Mouse (Mus musculus) bone marrow, adult 2 months (tissue): ENCODE results near the gene Stk39. TPM values are rescaled to one million over a fixed set of nuclear protein-coding genes. Genes with fewer than 3 reads are reported as not detected.

ENCODE experiments used
- H3K27ac ChIP-seq: fragments of 200-500 bp; 2 replicates; pipeline ENCODE4 v1.5.1; 2012; ENCODE audit warnings: low read depth, mild to moderate bottlenecking, control low read depth, inconsistent platforms, low read length; ENCODE audit not compliant: control insufficient read depth, poor library complexity, insufficient read depth
- H3K4me1 ChIP-seq: fragments of 200-500 bp; 2 replicates; pipeline ENCODE4 v1.6.1; 2011; ENCODE audit warnings: low read length; ENCODE audit not compliant: control insufficient read depth, insufficient read depth
- H3K4me3 ChIP-seq: fragments of 200-500 bp; replicated peaks from 2 replicates; pipeline ENCODE3; 2011; ENCODE audit warnings: mild to moderate bottlenecking, low read depth, low read length, control low read depth; ENCODE audit not compliant: control insufficient read depth
- CTCF ChIP-seq: fragments of 200-500 bp; IDR thresholded peaks from 2 replicates; pipeline ENCODE4 v1.5.1; 2011; ENCODE audit warnings: low read length, control low read depth; ENCODE audit not compliant: control insufficient read depth, insufficient read depth
- POLR2A ChIP-seq: fragments of 200-500 bp; IDR thresholded peaks from 2 replicates; pipeline ENCODE4 v1.6.1; 2011; ENCODE audit warnings: low read depth, mild to moderate bottlenecking, control low read depth, low read length, borderline replicate concordance; ENCODE audit not compliant: control insufficient read depth
- WGBS: fragments of 180-500 bp; shearing (Covaris S2); methylation state at CpG from one replicate; pipeline ENCODE4 v1.1.7; 2018; 5-methylcytosine and 5-hydroxymethylcytosine counted together
- polyA plus RNA-seq: library from polyadenylated mRNA; stranded (reverse); fragments of >200 nt; gene quantifications from 2 replicates; pipeline ENCODE4 v1.2.4, GENCODE M21; 2011; ENCODE audit warnings: low replicate concordance; ENCODE audit not compliant: missing spikeins, insufficient read depth, insufficient read length

Gene Stk39
- polyA plus RNA-seq, 1 experiment: 1.8 TPM

- Histone ChIP-seq H3K27ac (no peak overlapping the region), H3K4me1 (peaks cover 3% of the 10 kb centered on the region; the same call in 1 of the 2 replicates), H3K4me3 (no peak overlapping the region)
- WGBS: 84% methylated on average over 6 of the region's 6 CpGs
- TF ChIP-seq CTCF (no peak), POLR2A (no peak)
These were observed 94.8 kb downstream of the Stk39 start for GRCm38 (mm10) chr2:68377251-68377681.

GRCm38 (mm10) chr2:68376660-68377059 lies 95.4 kb downstream of the Stk39 start:
- TF ChIP-seq POLR2A (no peak), CTCF (no peak)
- Histone ChIP-seq H3K4me1 (no peaks in the 10 kb centered on the region; the same call in 1 of the 2 replicates), H3K4me3 (no peak overlapping the region), H3K27ac (no peak overlapping the region)
- 85% methylated on average over 12 of the region's 12 CpGs for WGBS

GRCm38 (mm10) chr2:68374202-68374601 lies 97.9 kb downstream of the Stk39 start:
- no peaks in the 10 kb centered on the region for H3K4me1 ChIP-seq
- 90% methylated on average over 7 of the region's 7 CpGs for WGBS
- no peak overlapping the region for H3K27ac ChIP-seq
- no peak overlapping the region for H3K4me3 ChIP-seq
- TF ChIP-seq CTCF (no peak), POLR2A (no peak)

GRCm38 (mm10) chr2:68371912-68372311 lies 100.2 kb downstream of the Stk39 start:
- no peaks in the 10 kb centered on the region for H3K4me1 ChIP-seq
- no peak for TF ChIP-seq CTCF
- TF ChIP-seq POLR2A: no peak
- WGBS: 83% methylated on average over 6 of the region's 6 CpGs
- H3K4me3 ChIP-seq: no peak overlapping the region
- H3K27ac ChIP-seq: no peak overlapping the region

- WGBS: 82% methylated on average over 5 of the region's 5 CpGs
- no peak overlapping the region for H3K27ac ChIP-seq
- no peak for TF ChIP-seq CTCF
- TF ChIP-seq POLR2A: no peak
These were observed 101.7 kb downstream of the Stk39 start for GRCm38 (mm10) chr2:68370326-68370725.

GRCm38 (mm10) chr2:68369080-68369479 lies 103.0 kb downstream of the Stk39 start:
- no peaks in the 10 kb centered on the region for H3K4me1 ChIP-seq
- TF ChIP-seq POLR2A (no peak), CTCF (no peak)
- 85% methylated on average over 6 of the region's 6 CpGs for WGBS
- no peak overlapping the region for H3K4me3 ChIP-seq
- no peak overlapping the region for H3K27ac ChIP-seq

More at GRCm38 (mm10) chr2:68370326-68370725, 101.7 kb downstream of the Stk39 start:
- no peaks in the 10 kb centered on the region for H3K4me1 ChIP-seq
- H3K4me3 ChIP-seq: no peak overlapping the region

- WGBS: 58% methylated on average over 13 of the region's 13 CpGs
- TF ChIP-seq CTCF (no peak), POLR2A (no peak)
- Histone ChIP-seq H3K4me1 (no peaks in the 10 kb centered on the region), H3K27ac (no peak overlapping the region), H3K4me3 (no peak overlapping the region)
These were observed 104.1 kb downstream of the Stk39 start for GRCm38 (mm10) chr2:68367944-68368343.

GRCm38 (mm10) chr2:68366897-68367193 lies 105.2 kb downstream of the Stk39 start:
- WGBS: 82% methylated on average over 5 of the region's 5 CpGs
- TF ChIP-seq CTCF (no peak), POLR2A (no peak)
- Histone ChIP-seq H3K4me1 (no peaks in the 10 kb centered on the region), H3K4me3 (no peak overlapping the region), H3K27ac (no peak overlapping the region)
